Mouse (Mus musculus): ENCODE measurements at regions not wholly inside any gene's neighbourhood (a gene's known extent, or its start where the extent isn't known, plus 50 kb on each side); places are given as distances from the start of the nearest gene placed in this dataset.

- DNase-seq = no peak
These were observed 288.1 kb upstream of the Cxadr start for GRCm38 (mm10) chr16:78013049-78013819.

GRCm38 (mm10) chr16:78004016-78004415 is 297.3 kb upstream of the Cxadr start:
- DNase-seq = no peak

GRCm38 (mm10) chr16:77992986-77993385 is 308.3 kb upstream of the Cxadr start:
- no peak for DNase-seq

- no peak for DNase-seq
These were observed 311.4 kb upstream of the Cxadr start for GRCm38 (mm10) chr16:77989791-77990325.

- DNase-seq = no peak
These were observed 312.1 kb upstream of the Cxadr start for GRCm38 (mm10) chr16:77989139-77989538.

- DNase-seq = no peak
These were observed 314.3 kb upstream of the Cxadr start for GRCm38 (mm10) chr16:77986884-77987529.

GRCm38 (mm10) chr16:77948785-77949184 is 346.9 kb upstream of the Gm11146 start:
- DNase-seq = no peak

- no peak for DNase-seq
These were observed 343.5 kb upstream of the Gm11146 start for GRCm38 (mm10) chr16:77945442-77945841.

GRCm38 (mm10) chr16:77931025-77931723 is 329.3 kb upstream of the Gm11146 start:
- no peak for DNase-seq

- no peak for DNase-seq
These were observed 312.5 kb upstream of the Gm11146 start for GRCm38 (mm10) chr16:77914160-77915070.

- DNase-seq = no peak
These were observed 292.4 kb upstream of the Gm11146 start for GRCm38 (mm10) chr16:77894247-77894646.

GRCm38 (mm10) chr16:77893690-77894089 is 291.8 kb upstream of the Gm11146 start:
- DNase-seq = no peak

GRCm38 (mm10) chr16:77892731-77893130 is 290.8 kb upstream of the Gm11146 start:
- DNase-seq = no peak

- DNase-seq = no peak
These were observed 287.5 kb upstream of the Gm11146 start for GRCm38 (mm10) chr16:77889348-77889747.

GRCm38 (mm10) chr16:77885060-77885679 is 283.3 kb upstream of the Gm11146 start:
- no peak for DNase-seq

GRCm38 (mm10) chr16:77884495-77884894 is 282.6 kb upstream of the Gm11146 start:
- DNase-seq = no peak

GRCm38 (mm10) chr16:77877006-77877405 is 275.1 kb upstream of the Gm11146 start:
- DNase-seq = no peak

- DNase-seq = no peak
These were observed 261.4 kb upstream of the Gm11146 start for GRCm38 (mm10) chr16:77863246-77863645.

GRCm38 (mm10) chr16:77852066-77852781 is 250.3 kb upstream of the Gm11146 start:
- DNase-seq = no peak

- DNase-seq = no peak
These were observed 249.5 kb upstream of the Gm11146 start for GRCm38 (mm10) chr16:77851206-77852065.
